Comparison of ENCODE assay signal across 16 mouse cellular contexts in the genomic region with DNA sequence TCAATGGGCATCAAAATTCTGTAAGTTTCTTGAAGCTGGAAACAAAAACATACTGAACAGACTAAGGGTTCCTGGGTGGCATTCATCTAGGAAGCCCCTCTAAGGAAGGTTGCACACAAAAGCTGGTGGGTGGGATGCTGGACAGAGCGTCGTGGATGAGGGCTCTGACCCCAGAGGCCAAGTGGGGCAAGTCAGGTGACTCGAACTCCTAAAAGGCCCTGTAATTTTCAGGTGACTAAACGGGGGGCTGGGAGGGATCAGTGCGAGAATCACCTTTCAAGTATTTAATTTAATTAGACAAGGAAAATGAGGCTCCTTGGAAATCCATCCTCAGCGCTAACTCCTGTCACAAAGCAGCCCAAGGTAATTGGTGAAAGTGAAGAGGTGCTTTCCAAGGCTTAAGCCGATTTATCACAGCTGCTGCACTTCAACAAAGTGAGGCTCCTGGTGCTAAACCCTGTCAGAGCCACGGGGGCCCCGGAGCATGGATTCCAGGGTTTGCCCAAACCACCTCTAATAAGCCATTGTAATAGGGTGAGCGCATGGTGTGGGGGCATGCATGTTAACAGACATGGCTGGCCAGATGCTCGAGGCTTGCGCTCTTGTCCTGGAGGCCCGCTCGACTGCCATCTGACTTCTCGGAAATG. TPM values are rescaled to one million over a fixed set of nuclear protein-coding genes. Genes with fewer than 3 reads are reported as not detected.
DNase-seq lines count a peak whose midpoint lies in the region; ATAC-seq lines count a peak whose summit lies in the region.
"Had no signal": no experiment of that assay in that cellular context is flagged by ENCODE, and none has a peak within 500 bp of the region (broad histone marks: within the 10 kb centered on the region; RNA-seq: fewer than 3 reads in every experiment).

No protein-coding gene starts in this region.

- H3K36me3 ChIP-seq in forebrain, embryonic 11.5 days (ENCODE audit: control insufficient read depth, insufficient read depth, low read length), result no peaks in the 10 kb centered on the region
- no peaks in the 10 kb centered on the region for H3K36me3 ChIP-seq in forebrain, embryonic 16.5 days (ENCODE audit: control insufficient read depth, insufficient read depth)
- H3K36me3 ChIP-seq in embryonic facial prominence, embryonic 14.5 days (ENCODE audit: control insufficient read depth, insufficient read depth, low read length), result no peaks in the 10 kb centered on the region
- H3K36me3 ChIP-seq: heart, embryonic 15.5 days; hindbrain, embryonic 13.5 days had no signal

- peaks cover 9% of the 10 kb centered on the region for H3K4me1 ChIP-seq in forebrain, embryonic 11.5 days (replicated peaks; ENCODE audit: control insufficient read depth, insufficient read depth, low read length)
- no peaks in the 10 kb centered on the region for H3K4me1 ChIP-seq in forebrain, embryonic 16.5 days (replicated peaks; ENCODE audit: control insufficient read depth, insufficient read depth, low read length)
- H3K4me1 ChIP-seq in embryonic facial prominence, embryonic 14.5 days (ENCODE audit: control insufficient read depth, insufficient read depth, low read length), result no peaks in the 10 kb centered on the region
- H3K4me1 ChIP-seq: heart, embryonic 15.5 days; hindbrain, embryonic 13.5 days had no signal

- ATAC-seq in forebrain, embryonic 11.5 days (replicated peaks; ENCODE audit: low FRiP score), result peak; percentile 84
- ATAC-seq in forebrain, embryonic 16.5 days, result no peak
- ATAC-seq in embryonic facial prominence, embryonic 14.5 days (ENCODE audit: low read depth), result peak; percentile 93

- H3K4me3 ChIP-seq in forebrain, embryonic 11.5 days (ENCODE audit: low read depth, low read length), result no peak overlapping the region
- H3K4me3 ChIP-seq in forebrain, embryonic 16.5 days (replicated peaks; ENCODE audit: low read length), result no peak overlapping the region
- no peak overlapping the region for H3K4me3 ChIP-seq in embryonic facial prominence, embryonic 14.5 days (ENCODE audit: low read depth, low read length)
- H3K4me3 ChIP-seq: heart, embryonic 15.5 days; hindbrain, embryonic 13.5 days had no signal

- no peak overlapping the region for H3K27ac ChIP-seq in forebrain, embryonic 11.5 days (ENCODE audit: low read depth, low read length)
- no peak overlapping the region for H3K27ac ChIP-seq in forebrain, embryonic 16.5 days (ENCODE audit: low read length)
- no peak overlapping the region for H3K27ac ChIP-seq in embryonic facial prominence, embryonic 14.5 days (replicated peaks; ENCODE audit: low read depth, low read length)
- H3K27ac ChIP-seq: heart, embryonic 15.5 days; hindbrain, embryonic 13.5 days; macrophage had no signal

- peak; percentile 80 for DNase-seq in forebrain, embryonic 11.5 days (ENCODE audit: low spot score)
- peak; percentile 18 for DNase-seq in embryo, embryonic 10.5 days (ENCODE audit: low spot score)
- DNase-seq in embryonic facial prominence, embryonic 14.5 days (ENCODE audit: low spot score), result peak; percentile 65
- DNase-seq in retina, postnatal 7 days (ENCODE audit: low read depth, low spot score), result peak; percentile 13
- DNase-seq in spleen, adult 18-20 months, result no peak
- DNase-seq in MN1 (ENCODE audit: low spot score), result no peak
- DNase-seq: adrenal gland, postnatal 25 days; cerebellum, adult 9-11 months; heart, postnatal 36 days; kidney, adult 11 months; kidney, postnatal 10 days; thymus, postnatal 25 days had no signal

- peaks cover 3% of the 10 kb centered on the region; the same call in 1 of the 2 replicates for H3K9me3 ChIP-seq in forebrain, embryonic 11.5 days (ENCODE audit: control insufficient read depth, low read length)
- H3K9me3 ChIP-seq in forebrain, embryonic 16.5 days (ENCODE audit: control insufficient read depth, low read length), result no peaks in the 10 kb centered on the region
- no peaks in the 10 kb centered on the region for H3K9me3 ChIP-seq in embryonic facial prominence, embryonic 14.5 days (ENCODE audit: control insufficient read depth, low read length)
- H3K9me3 ChIP-seq: heart, embryonic 15.5 days; hindbrain, embryonic 13.5 days had no signal

- no peaks in the 10 kb centered on the region for H3K27me3 ChIP-seq in forebrain, embryonic 11.5 days (ENCODE audit: control insufficient read depth, insufficient read depth, low read length)
- no peaks in the 10 kb centered on the region for H3K27me3 ChIP-seq in forebrain, embryonic 16.5 days (replicated peaks; ENCODE audit: control insufficient read depth, insufficient read depth, low read length)
- H3K27me3 ChIP-seq in embryonic facial prominence, embryonic 14.5 days (replicated peaks; ENCODE audit: control insufficient read depth, insufficient read depth, low read length), result no peaks in the 10 kb centered on the region
- H3K27me3 ChIP-seq: heart, embryonic 15.5 days; hindbrain, embryonic 13.5 days had no signal

- H3K4me2 ChIP-seq in forebrain, embryonic 11.5 days (ENCODE audit: low read depth, low read length, severe bottlenecking), result 0 out of 2 replicates have a peak overlapping the region, but pooled peaks have one; percentile 18
- no peak overlapping the region for H3K4me2 ChIP-seq in forebrain, embryonic 16.5 days (ENCODE audit: low read length)
- H3K4me2 ChIP-seq in embryonic facial prominence, embryonic 14.5 days (ENCODE audit: low read depth, low read length), result no peak overlapping the region
- H3K4me2 ChIP-seq: heart, embryonic 15.5 days; hindbrain, embryonic 13.5 days had no signal

- H3K9ac ChIP-seq in forebrain, embryonic 11.5 days (ENCODE audit: low read length), result no peak overlapping the region
- H3K9ac ChIP-seq in forebrain, embryonic 16.5 days (replicated peaks; ENCODE audit: low read depth, low read length), result no peak overlapping the region
- H3K9ac ChIP-seq in embryonic facial prominence, embryonic 14.5 days (ENCODE audit: low read depth, low read length), result no peak overlapping the region
- H3K9ac ChIP-seq: heart, embryonic 15.5 days; hindbrain, embryonic 13.5 days had no signal

- 14% methylated on average over 15 of the region's 15 CpGs for WGBS in forebrain, embryonic 11.5 days
- WGBS in forebrain, embryonic 16.5 days, result 9% methylated on average over 15 of the region's 15 CpGs
- WGBS in embryonic facial prominence, embryonic 14.5 days, result 59% methylated on average over 15 of the region's 15 CpGs

RNA-seq across cellular contexts. Expression of a gene that starts 59.1 kb away (rescaled TPM):
- polyA plus RNA-seq in forebrain, embryonic 11.5 days (2014; fragmentation: Nextera tagmentation; extraction: Ambion mirVana), result 20.4 and 21.5 TPM in 2 replicates
- 18.6 and 19.5 TPM in 2 replicates for polyA plus RNA-seq in forebrain, embryonic 16.5 days (2015; fragmentation: Nextera tagmentation; extraction: Ambion mirVana)
- 11.5 and 14.1 TPM in 2 replicates for polyA plus RNA-seq in embryonic facial prominence, embryonic 14.5 days (2014; fragmentation: Nextera tagmentation; extraction: Ambion mirVana)

RNA-seq across cellular contexts. Expression of a gene that starts 59.4 kb away (rescaled TPM):
- 24.2 and 28.7 TPM in 2 replicates for polyA plus RNA-seq in forebrain, embryonic 11.5 days (2014; fragmentation: Nextera tagmentation; extraction: Ambion mirVana)
- 24.5 and 26.8 TPM in 2 replicates for polyA plus RNA-seq in forebrain, embryonic 16.5 days (2015; fragmentation: Nextera tagmentation; extraction: Ambion mirVana)
- polyA plus RNA-seq in embryonic facial prominence, embryonic 14.5 days (2014; fragmentation: Nextera tagmentation; extraction: Ambion mirVana), result 21.8 and 22.4 TPM in 2 replicates

Comparison
In these comparisons a context has a peak if more than half of its experiments do, and no peak if none do; other contexts are left out.
1. DNase-seq: peak in forebrain, embryonic 11.5 days (single experiment), embryo, embryonic 10.5 days (single experiment), embryonic facial prominence, embryonic 14.5 days (single experiment) and retina, postnatal 7 days (single experiment); none in spleen, adult 18-20 months (0 of 2) and MN1 (single experiment).